Mouse (Mus musculus): Measurements from ENCODE around the gene Cabin1.

The Cabin1 gene

GRCm38 (mm10) chr10:75676819-75677565 lies 87.1 kb downstream of the Cabin1 start:
- ATAC-seq (ENCODE audit: insufficient number of reproducible peaks, low FRiP score, low TSS enrichment) = no peak

GRCm38 (mm10) chr10:75676286-75676685 lies 87.9 kb downstream of the Cabin1 start:
- ATAC-seq (ENCODE audit: insufficient number of reproducible peaks, low FRiP score, low TSS enrichment) = no peak

GRCm38 (mm10) chr10:75675594-75675993 lies 88.5 kb downstream of the Cabin1 start:
- no peak for ATAC-seq (ENCODE audit: insufficient number of reproducible peaks, low FRiP score, low TSS enrichment)

GRCm38 (mm10) chr10:75669936-75670335 lies 94.2 kb downstream of the Cabin1 start:
- no peak for ATAC-seq (ENCODE audit: insufficient number of reproducible peaks, low FRiP score, low TSS enrichment)

GRCm38 (mm10) chr10:75667911-75668270 lies 96.2 kb downstream of the Cabin1 start:
- ATAC-seq (ENCODE audit: insufficient number of reproducible peaks, low FRiP score, low TSS enrichment) = peak; percentile 32

- ATAC-seq (ENCODE audit: insufficient number of reproducible peaks, low FRiP score, low TSS enrichment) = peak; percentile 64
These were observed 96.8 kb downstream of the Cabin1 start for GRCm38 (mm10) chr10:75667115-75667910.

- ATAC-seq (ENCODE audit: insufficient number of reproducible peaks, low FRiP score, low TSS enrichment) = no peak
These were observed 97.6 kb downstream of the Cabin1 start for GRCm38 (mm10) chr10:75666451-75667030.

GRCm38 (mm10) chr10:75664673-75665270 lies 99.4 kb downstream of the Cabin1 start:
- ATAC-seq (ENCODE audit: insufficient number of reproducible peaks, low FRiP score, low TSS enrichment) = no peak

GRCm38 (mm10) chr10:75662575-75662974 lies 101.6 kb downstream of the Cabin1 start:
- ATAC-seq (ENCODE audit: insufficient number of reproducible peaks, low FRiP score, low TSS enrichment) = peak; percentile 70

- no peak for ATAC-seq (ENCODE audit: insufficient number of reproducible peaks, low FRiP score, low TSS enrichment)
These were observed 102.3 kb downstream of the Cabin1 start for GRCm38 (mm10) chr10:75661876-75662275.

GRCm38 (mm10) chr10:75661381-75661780 lies 102.8 kb downstream of the Cabin1 start:
- no peak for ATAC-seq (ENCODE audit: insufficient number of reproducible peaks, low FRiP score, low TSS enrichment)

GRCm38 (mm10) chr10:75657772-75658171 lies 106.4 kb downstream of the Cabin1 start:
- ATAC-seq (ENCODE audit: insufficient number of reproducible peaks, low FRiP score, low TSS enrichment) = no peak

- ATAC-seq (ENCODE audit: insufficient number of reproducible peaks, low FRiP score, low TSS enrichment) = no peak
These were observed 107.0 kb downstream of the Cabin1 start for GRCm38 (mm10) chr10:75657165-75657564.

GRCm38 (mm10) chr10:75654053-75654452 lies 110.1 kb downstream of the Cabin1 start:
- ATAC-seq (ENCODE audit: insufficient number of reproducible peaks, low FRiP score, low TSS enrichment) = no peak

- no peak for ATAC-seq (ENCODE audit: insufficient number of reproducible peaks, low FRiP score, low TSS enrichment)
These were observed 112.6 kb downstream of the Cabin1 start for GRCm38 (mm10) chr10:75651381-75652068.

- ATAC-seq (ENCODE audit: insufficient number of reproducible peaks, low FRiP score, low TSS enrichment) = no peak
These were observed 113.7 kb downstream of the Cabin1 start for GRCm38 (mm10) chr10:75650306-75650902.

- no peak for ATAC-seq (ENCODE audit: insufficient number of reproducible peaks, low FRiP score, low TSS enrichment)
These were observed 114.6 kb downstream of the Cabin1 start for GRCm38 (mm10) chr10:75649406-75649995.

GRCm38 (mm10) chr10:75649001-75649400 lies 115.1 kb downstream of the Cabin1 start:
- ATAC-seq (ENCODE audit: insufficient number of reproducible peaks, low FRiP score, low TSS enrichment) = no peak

GRCm38 (mm10) chr10:75648091-75648490 lies 116.0 kb downstream of the Cabin1 start:
- ATAC-seq (ENCODE audit: insufficient number of reproducible peaks, low FRiP score, low TSS enrichment) = no peak

- no peak for ATAC-seq (ENCODE audit: insufficient number of reproducible peaks, low FRiP score, low TSS enrichment)
These were observed 116.8 kb downstream of the Cabin1 start for GRCm38 (mm10) chr10:75647362-75647761.
